Mouse (Mus musculus): Measurements from ENCODE around the gene Cdc42bpb. TPM values are rescaled to one million over a fixed set of nuclear protein-coding genes. Genes with fewer than 3 reads are reported as not detected.

The Cdc42bpb gene
- polyA plus RNA-seq, 1 experiment = 0.74 TPM

DNA sequence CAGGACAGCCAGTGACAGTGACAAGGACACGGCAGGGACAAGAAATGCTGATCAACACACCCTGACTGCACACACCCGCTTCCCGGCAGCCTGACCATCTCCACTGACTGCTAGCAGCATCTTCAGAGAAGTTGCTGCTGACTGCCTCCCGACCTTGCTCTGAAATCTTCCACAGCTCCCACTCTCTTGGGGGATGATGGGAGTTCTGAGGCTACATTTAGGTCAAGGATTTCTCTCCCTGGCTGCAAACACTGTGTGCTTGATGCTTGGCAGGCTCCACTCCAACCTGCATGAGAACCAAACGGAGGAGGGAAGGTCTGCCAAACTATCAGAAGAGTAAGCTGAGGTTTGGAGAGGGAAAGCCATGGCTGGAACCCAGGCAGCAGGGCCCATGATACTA lies 19.5 kb upstream of the Cdc42bpb start:
- Histone ChIP-seq H3K27me3 (ENCODE audit: control insufficient read depth) (peaks cover 30% of the 10 kb centered on the region), H3K9me3 (ENCODE audit: control insufficient read depth, low read length) (0 out of 2 replicates have a peak, but pooled peaks cover 2% of the 10 kb centered on the region), H3K36me3 (ENCODE audit: control insufficient read depth) (no peaks in the 10 kb centered on the region), H3K4me1 (ENCODE audit: control insufficient read depth) (no peaks in the 10 kb centered on the region), H3K4me3 (replicated peaks) (no peak overlapping the region)
- no peak for TF ChIP-seq GATA1 (IDR thresholded peaks at IDR 0.05; ENCODE audit: low read length)
- TF ChIP-seq TAL1 (IDR thresholded peaks at IDR 0.05; ENCODE audit: low read length) = no peak

DNA sequence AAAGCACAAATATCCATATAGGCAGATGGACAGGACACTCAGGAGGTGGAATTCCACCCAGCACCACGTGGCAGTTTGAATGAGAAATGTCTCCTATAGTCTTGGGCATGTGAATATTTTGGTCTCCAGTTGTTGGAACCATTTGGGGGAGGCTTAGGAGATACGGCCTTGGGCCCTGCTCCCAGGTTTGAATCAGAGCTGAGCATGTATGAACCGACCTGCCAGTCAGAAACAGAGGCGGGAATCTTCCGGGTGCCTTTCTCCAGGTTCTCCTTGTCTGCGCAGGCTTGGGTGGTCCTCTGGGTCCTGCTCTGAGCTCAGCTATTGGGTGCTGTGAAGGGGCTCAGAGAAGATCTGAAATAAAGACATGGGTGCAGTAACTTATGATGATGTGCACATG lies 16.5 kb upstream of the Cdc42bpb start:
- Histone ChIP-seq H3K27me3 (ENCODE audit: control insufficient read depth) (peaks cover 17% of the 10 kb centered on the region), H3K4me1 (ENCODE audit: control insufficient read depth) (no peaks in the 10 kb centered on the region), H3K4me3 (replicated peaks) (no peak overlapping the region), H3K36me3 (ENCODE audit: control insufficient read depth) (no peaks in the 10 kb centered on the region), H3K9me3 (ENCODE audit: control insufficient read depth, low read length) (0 out of 2 replicates have a peak, but pooled peaks cover 2% of the 10 kb centered on the region)
- TF ChIP-seq TAL1 (IDR thresholded peaks at IDR 0.05; ENCODE audit: low read length) (no peak), GATA1 (IDR thresholded peaks at IDR 0.05; ENCODE audit: low read length) (no peak)

- Histone ChIP-seq H3K4me3 (replicated peaks) (no peak overlapping the region), H3K9me3 (ENCODE audit: control insufficient read depth, low read length) (no peaks in the 10 kb centered on the region), H3K36me3 (ENCODE audit: control insufficient read depth) (no peaks in the 10 kb centered on the region), H3K4me1 (ENCODE audit: control insufficient read depth) (no peaks in the 10 kb centered on the region), H3K27me3 (ENCODE audit: control insufficient read depth) (peaks cover 18% of the 10 kb centered on the region)
- TF ChIP-seq GATA1 (IDR thresholded peaks at IDR 0.05; ENCODE audit: low read length) (no peak), TAL1 (IDR thresholded peaks at IDR 0.05; ENCODE audit: low read length) (no peak)
These were observed 9.6 kb upstream of the Cdc42bpb start for GRCm38 (mm10) chr12:111387146-111387545.

GRCm38 (mm10) chr12:111386642-111387120 lies 9.2 kb upstream of the Cdc42bpb start:
- no peak overlapping the region for H3K4me3 ChIP-seq (replicated peaks)

DNA sequence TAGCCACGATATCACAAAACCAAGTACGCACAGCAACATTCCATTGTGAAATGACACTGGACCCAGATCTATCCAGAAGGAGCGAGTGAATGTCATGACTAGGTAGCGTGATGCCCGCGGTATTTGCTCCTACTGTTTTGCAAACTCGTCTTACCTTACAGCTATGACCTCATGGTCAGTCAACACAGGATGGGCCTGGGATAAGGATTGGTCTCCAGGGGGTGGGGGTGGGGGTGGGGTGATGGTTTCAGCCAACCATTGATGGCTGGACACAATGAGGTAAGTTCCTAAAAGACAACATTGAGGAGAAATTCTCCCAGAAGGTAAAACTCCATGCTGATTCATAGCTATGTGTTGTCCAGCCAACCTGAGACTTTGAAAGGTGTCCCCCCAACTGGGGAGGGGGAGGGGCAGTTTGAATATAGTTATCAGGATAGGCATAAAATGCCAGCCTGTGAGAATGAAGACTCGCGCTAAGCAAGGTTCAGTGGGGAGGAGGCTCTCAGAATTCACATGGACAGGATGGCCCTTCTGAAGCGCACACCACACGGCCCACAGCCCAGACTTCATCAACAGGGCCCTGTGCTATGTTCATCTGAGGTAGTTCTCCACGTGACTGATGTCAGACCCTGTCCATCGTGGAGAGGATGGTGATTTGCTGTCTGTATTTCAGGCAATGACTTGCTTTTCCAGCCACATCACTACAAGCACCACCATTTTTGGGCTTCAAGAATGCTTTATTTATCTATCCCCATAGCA lies 8.5 kb upstream of the Cdc42bpb start:
- Histone ChIP-seq H3K4me3 (replicated peaks) (no peak overlapping the region), H3K9me3 (ENCODE audit: control insufficient read depth, low read length) (no peaks in the 10 kb centered on the region), H3K27me3 (ENCODE audit: control insufficient read depth) (peaks cover 27% of the 10 kb centered on the region), H3K36me3 (ENCODE audit: control insufficient read depth) (no peaks in the 10 kb centered on the region), H3K4me1 (ENCODE audit: control insufficient read depth) (no peaks in the 10 kb centered on the region)
- TF ChIP-seq TAL1 (IDR thresholded peaks at IDR 0.05; ENCODE audit: low read length) = no peak
- no peak for TF ChIP-seq GATA1 (IDR thresholded peaks at IDR 0.05; ENCODE audit: low read length)

More at GRCm38 (mm10) chr12:111386642-111387120, 9.2 kb upstream of the Cdc42bpb start:
- Histone ChIP-seq H3K9me3 (ENCODE audit: control insufficient read depth, low read length) (no peaks in the 10 kb centered on the region), H3K27me3 (ENCODE audit: control insufficient read depth) (peaks cover 21% of the 10 kb centered on the region), H3K36me3 (ENCODE audit: control insufficient read depth) (no peaks in the 10 kb centered on the region), H3K4me1 (ENCODE audit: control insufficient read depth) (no peaks in the 10 kb centered on the region)
- TF ChIP-seq GATA1 (IDR thresholded peaks at IDR 0.05; ENCODE audit: low read length) (no peak), TAL1 (IDR thresholded peaks at IDR 0.05; ENCODE audit: low read length) (no peak)

DNA sequence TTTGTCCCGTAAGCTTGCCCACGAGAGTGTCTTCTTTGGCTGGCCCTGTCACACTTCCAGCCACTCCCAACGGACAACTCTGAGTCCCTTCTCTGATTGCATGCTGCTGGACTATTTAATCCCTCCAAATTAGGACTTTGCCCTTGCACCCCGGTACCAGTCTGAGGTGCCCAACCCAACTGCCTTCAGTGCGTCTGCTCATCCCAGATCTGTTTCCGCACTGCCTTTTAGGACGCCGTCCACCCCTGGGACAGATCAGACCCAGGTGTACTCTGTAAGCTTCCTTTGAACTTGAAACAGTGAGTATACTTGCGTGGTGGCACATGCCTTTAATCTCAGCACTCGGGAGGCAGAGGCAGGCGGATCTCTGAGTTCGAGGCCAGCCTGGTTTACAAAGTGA lies 1.3 kb upstream of the Cdc42bpb start:
- Histone ChIP-seq H3K36me3 (ENCODE audit: control insufficient read depth) (no peaks in the 10 kb centered on the region), H3K27me3 (ENCODE audit: control insufficient read depth) (peaks cover 71% of the 10 kb centered on the region), H3K4me3 (replicated peaks) (no peak overlapping the region), H3K4me1 (ENCODE audit: control insufficient read depth) (peaks cover 17% of the 10 kb centered on the region), H3K9me3 (ENCODE audit: control insufficient read depth, low read length) (no peaks in the 10 kb centered on the region)
- TF ChIP-seq TAL1 (IDR thresholded peaks at IDR 0.05; ENCODE audit: low read length) = no peak
- no peak for TF ChIP-seq GATA1 (IDR thresholded peaks at IDR 0.05; ENCODE audit: low read length)

- H3K36me3 ChIP-seq (ENCODE audit: control insufficient read depth) = no peaks in the 10 kb centered on the region
- H3K9me3 ChIP-seq (ENCODE audit: control insufficient read depth, low read length) = no peaks in the 10 kb centered on the region
- H3K4me3 ChIP-seq (replicated peaks) = peak overlapping the region; percentile 69
- peaks cover 17% of the 10 kb centered on the region for H3K4me1 ChIP-seq (ENCODE audit: control insufficient read depth)
- TF ChIP-seq GATA1 (IDR thresholded peaks at IDR 0.05; ENCODE audit: low read length) = no peak
- peaks cover 71% of the 10 kb centered on the region for H3K27me3 ChIP-seq (ENCODE audit: control insufficient read depth)
These were observed 520 bp upstream of the Cdc42bpb start for GRCm38 (mm10) chr12:111377986-111378490.

- H3K4me3 ChIP-seq (replicated peaks) = peak overlapping the region; percentile 69
- no peaks in the 10 kb centered on the region for H3K36me3 ChIP-seq (ENCODE audit: control insufficient read depth)
- peaks cover 66% of the 10 kb centered on the region for H3K27me3 ChIP-seq (ENCODE audit: control insufficient read depth)
- H3K9me3 ChIP-seq (ENCODE audit: control insufficient read depth, low read length) = no peaks in the 10 kb centered on the region
- TF ChIP-seq TAL1 (IDR thresholded peaks at IDR 0.05; ENCODE audit: low read length) = no peak
- TF ChIP-seq GATA1 (IDR thresholded peaks at IDR 0.05; ENCODE audit: low read length) = no peak
- H3K4me1 ChIP-seq (ENCODE audit: control insufficient read depth) = peaks cover 17% of the 10 kb centered on the region
These were observed 639 bp downstream of the Cdc42bpb start for GRCm38 (mm10) chr12:111376826-111377331.

- H3K4me1 ChIP-seq (ENCODE audit: control insufficient read depth) = peaks cover 18% of the 10 kb centered on the region
- no peaks in the 10 kb centered on the region for H3K36me3 ChIP-seq (ENCODE audit: control insufficient read depth)
- peaks cover 59% of the 10 kb centered on the region for H3K27me3 ChIP-seq (ENCODE audit: control insufficient read depth)
- H3K9me3 ChIP-seq (ENCODE audit: control insufficient read depth, low read length) = no peaks in the 10 kb centered on the region
- TF ChIP-seq GATA1 (IDR thresholded peaks at IDR 0.05; ENCODE audit: low read length) (no peak), TAL1 (IDR thresholded peaks at IDR 0.05; ENCODE audit: low read length) (no peak)
- H3K4me3 ChIP-seq (replicated peaks) = peak overlapping the region; percentile 12
These were observed 1.5 kb downstream of the Cdc42bpb start for GRCm38 (mm10) chr12:111376053-111376452.
